Mouse (Mus musculus): ENCODE results near the gene Exoc3l4.
A peak's percentile ranks its signal among the peaks of the same experiment; 100 is the strongest.

Gene Exoc3l4

DNA sequence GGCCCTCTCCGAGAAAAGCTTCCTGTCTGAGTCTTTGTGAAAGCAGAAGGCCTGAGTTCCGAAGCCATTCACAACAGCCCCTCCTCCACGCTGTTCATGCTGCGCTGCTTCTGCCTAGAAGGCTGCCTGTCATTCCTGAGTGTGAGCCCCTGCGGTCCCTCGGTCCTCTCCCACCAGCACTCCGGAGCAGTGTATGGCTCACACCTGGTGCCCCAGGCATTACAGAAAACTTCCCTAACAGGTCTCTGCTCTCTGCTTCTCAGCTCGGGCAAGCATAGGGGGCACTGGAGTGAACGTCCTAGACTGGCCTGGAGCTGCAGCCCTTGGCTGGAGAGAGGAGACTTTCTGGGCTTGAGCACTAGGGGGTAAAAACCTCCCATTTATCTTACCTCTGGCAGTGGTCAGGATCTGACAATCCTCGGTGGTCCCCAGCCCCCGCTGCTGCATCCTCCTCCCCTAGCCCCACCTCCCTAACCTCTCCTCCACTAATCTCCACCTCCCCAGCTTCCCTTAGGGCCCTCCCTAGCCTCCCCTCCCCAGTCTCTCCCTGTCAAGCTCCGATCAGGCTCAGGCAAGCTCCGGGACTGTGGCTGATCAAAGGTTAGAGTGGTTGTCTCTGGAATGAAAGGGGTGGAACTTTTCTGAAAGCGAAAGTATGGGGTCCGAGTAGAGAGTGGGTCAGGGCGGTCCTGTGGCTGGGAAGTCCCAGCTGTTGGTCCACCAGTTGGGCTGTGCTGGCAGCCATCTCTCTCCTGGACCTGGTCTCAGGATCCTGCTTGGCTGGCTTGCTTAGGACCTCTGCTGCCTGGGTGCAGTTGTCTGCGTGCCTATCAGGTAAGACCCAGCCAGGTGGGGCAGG, at the start of gene Exoc3l4:
Exoc3l4 (plus strand) TSS at position 97 of the 859 bp plus-strand sequence.
- no peak for DNase-seq (ENCODE audit: low read depth, low spot score)

- DNase-seq (ENCODE audit: low read depth, low spot score): no peak
Observed at GRCm38 (mm10) chr12:111367065-111367464, 49.8 kb upstream of the Exoc3l4 start.

DNA sequence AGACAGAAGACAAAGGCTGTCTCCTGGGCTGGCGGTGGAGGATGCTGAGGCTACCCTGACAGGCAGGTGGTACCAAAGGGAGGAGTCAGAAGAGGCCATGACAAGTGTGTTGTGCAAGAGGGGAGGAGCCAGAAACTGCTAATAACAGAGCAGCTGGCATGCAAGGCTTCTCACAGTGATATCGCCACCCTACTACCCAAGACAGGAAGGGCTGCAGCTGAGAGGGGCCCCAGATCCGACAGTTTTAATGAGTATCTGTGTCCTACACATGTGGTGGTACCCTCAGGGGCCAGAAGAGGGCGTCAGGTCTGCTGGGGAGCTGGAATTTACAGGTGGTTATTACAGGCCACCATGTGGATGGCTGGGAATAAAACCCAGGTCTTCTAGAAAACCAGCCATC, 46.6 kb upstream of the Exoc3l4 start:
- no peak for DNase-seq (ENCODE audit: low read depth, low spot score)

DNA sequence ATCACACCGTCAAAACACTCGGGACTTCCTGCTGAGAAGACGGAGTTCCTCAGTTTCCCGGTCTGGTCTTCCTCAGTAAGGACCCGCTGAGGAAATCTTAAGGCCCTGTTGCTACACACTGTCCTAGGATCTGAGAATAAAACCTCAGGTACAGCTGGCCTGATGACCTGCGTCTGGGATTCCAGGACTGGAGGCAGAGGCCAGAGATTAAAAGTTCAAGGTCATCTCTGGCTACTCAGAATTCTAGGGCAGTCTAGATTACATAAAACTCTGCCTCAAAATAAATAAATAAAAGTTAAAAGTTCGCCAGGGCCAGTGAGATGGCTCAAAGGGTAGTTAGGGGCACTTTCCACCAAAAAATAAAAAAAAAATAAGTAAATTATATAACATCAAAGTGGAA, 44.9 kb upstream of the Exoc3l4 start:
- DNase-seq (ENCODE audit: low read depth, low spot score): no peak

DNA sequence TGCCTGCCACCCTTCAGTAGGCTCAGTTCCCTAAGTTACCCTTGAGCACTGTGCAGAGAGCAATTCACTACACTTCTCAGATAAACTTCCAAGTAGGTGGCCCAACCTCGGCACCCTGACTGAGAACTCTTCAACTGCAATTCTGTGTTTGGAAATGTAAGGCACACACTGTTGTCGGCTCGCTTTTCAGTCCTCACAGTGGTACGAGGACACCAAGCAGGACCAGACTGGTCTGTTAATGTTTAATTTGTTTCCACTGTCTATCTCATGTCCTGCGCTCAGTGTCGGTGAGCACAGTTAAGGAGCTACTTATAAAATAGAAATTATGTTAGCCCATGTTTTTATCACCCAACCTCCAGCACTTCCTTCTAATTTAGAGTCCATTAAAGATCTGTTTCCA, 43.4 kb upstream of the Exoc3l4 start:
- DNase-seq (ENCODE audit: low read depth, low spot score): no peak

DNA sequence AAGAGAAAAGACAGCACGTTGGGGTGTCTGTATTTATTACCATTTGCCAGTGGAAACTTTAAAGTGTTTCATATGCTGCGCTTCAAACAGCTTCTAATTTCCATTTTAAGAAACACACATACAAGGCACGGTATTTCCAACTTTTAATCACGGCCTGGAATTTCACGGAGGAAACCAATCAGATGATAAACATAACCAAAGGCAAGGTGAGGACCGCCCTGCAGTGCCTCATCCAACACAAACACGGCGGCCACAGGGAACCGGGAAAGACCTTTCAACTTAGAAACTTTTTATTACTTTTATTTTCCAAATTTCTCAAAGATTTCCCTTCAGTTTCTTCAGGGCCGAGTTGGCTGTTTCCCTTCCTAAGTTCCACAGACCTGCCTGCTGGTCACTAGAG, 42.1 kb upstream of the Exoc3l4 start:
- DNase-seq (ENCODE audit: low read depth, low spot score): no peak

DNA sequence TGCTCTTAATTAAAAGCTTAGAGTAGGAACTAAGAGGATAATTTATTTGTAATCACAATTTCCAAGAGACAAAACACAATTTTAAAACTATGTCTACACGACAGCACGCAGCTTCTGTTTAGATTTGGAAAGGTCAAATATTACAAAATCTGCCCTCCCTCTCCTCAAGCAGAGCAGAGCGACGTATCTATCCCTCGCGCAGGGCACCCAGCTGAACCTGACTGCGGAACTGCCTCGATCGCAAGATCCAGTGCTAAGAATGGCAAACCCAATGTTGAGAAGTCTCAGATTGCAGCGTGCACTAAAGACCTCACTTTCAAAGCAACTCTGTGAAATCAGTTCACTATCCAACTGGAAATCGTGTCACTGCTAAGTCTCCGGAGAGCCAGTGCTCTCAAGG, 41.3 kb upstream of the Exoc3l4 start:
- DNase-seq (ENCODE audit: low read depth, low spot score): no peak

DNA sequence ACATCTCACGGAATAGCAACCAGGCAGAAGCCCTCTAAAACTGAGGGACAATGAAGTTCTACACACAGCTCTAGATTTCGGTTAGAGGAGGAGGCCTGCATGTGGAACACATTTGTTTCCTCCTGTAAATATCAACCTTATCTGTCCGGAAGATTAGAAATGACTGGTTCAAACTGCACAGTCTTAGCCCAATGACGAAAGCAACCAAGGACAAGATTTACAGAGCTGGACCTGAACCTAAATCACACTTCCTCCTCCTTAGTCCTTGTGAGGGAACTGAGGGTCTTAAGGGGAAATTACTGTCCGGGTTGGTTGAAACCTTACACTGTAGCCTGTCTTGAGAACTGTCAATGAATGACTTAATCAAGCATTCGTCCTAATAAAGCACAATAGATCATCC, 40.8 kb upstream of the Exoc3l4 start:
- no peak for DNase-seq (ENCODE audit: low read depth, low spot score)

GRCm38 (mm10) chr12:111376826-111377331, 39.9 kb upstream of the Exoc3l4 start:
- no peak for DNase-seq (ENCODE audit: low read depth, low spot score)

DNA sequence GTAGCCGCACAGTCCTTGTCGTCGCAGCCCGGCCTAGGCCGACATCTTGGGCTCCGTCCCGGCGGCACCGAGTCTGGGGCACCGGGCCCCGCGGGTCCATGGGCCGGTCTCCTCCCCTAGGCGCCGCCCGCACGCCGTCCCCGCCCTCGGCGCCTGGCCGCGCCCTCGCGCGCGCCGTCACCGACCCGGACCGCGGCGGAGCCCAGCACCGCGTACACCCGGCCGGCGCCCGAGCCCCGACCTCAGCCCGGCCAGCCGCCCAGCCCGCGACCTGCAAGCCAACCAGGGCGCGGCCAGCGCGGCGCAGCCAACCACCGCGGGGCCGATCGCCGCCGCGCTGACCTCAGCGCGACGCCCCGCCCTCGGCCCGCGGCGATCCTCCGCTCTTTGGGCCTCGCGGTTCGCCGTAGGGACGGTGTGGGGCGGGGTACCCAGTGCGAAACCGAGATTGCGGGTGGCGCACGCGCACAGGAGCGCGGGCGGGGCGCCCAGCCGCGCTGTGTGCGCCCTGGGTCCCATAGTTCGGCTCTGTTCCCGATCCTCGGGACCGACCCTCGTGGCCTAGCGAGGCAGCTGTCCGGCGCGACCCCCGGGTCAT, 39.3 kb upstream of the Exoc3l4 start, which contains the start of gene Cdc42bpb:
Cdc42bpb (minus strand) TSS at position 343 of the 598 bp plus-strand sequence.
- DNase-seq (ENCODE audit: low read depth, low spot score): peak; percentile 89

- DNase-seq (ENCODE audit: low read depth, low spot score): no peak
Observed at GRCm38 (mm10) chr12:111377986-111378490, 38.8 kb upstream of the Exoc3l4 start.

- no peak for DNase-seq (ENCODE audit: low read depth, low spot score)
Observed at GRCm38 (mm10) chr12:111378812-111379211, 38.0 kb upstream of the Exoc3l4 start.

DNA sequence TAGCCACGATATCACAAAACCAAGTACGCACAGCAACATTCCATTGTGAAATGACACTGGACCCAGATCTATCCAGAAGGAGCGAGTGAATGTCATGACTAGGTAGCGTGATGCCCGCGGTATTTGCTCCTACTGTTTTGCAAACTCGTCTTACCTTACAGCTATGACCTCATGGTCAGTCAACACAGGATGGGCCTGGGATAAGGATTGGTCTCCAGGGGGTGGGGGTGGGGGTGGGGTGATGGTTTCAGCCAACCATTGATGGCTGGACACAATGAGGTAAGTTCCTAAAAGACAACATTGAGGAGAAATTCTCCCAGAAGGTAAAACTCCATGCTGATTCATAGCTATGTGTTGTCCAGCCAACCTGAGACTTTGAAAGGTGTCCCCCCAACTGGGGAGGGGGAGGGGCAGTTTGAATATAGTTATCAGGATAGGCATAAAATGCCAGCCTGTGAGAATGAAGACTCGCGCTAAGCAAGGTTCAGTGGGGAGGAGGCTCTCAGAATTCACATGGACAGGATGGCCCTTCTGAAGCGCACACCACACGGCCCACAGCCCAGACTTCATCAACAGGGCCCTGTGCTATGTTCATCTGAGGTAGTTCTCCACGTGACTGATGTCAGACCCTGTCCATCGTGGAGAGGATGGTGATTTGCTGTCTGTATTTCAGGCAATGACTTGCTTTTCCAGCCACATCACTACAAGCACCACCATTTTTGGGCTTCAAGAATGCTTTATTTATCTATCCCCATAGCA, 30.8 kb upstream of the Exoc3l4 start:
- no peak for DNase-seq (ENCODE audit: low read depth, low spot score)

GRCm38 (mm10) chr12:111386642-111387120, 30.1 kb upstream of the Exoc3l4 start:
- DNase-seq (ENCODE audit: low read depth, low spot score): no peak

- no peak for DNase-seq (ENCODE audit: low read depth, low spot score)
Observed at GRCm38 (mm10) chr12:111387146-111387545, 29.7 kb upstream of the Exoc3l4 start.

- DNase-seq (ENCODE audit: low read depth, low spot score): no peak
Observed at GRCm38 (mm10) chr12:111394008-111394407, 22.8 kb upstream of the Exoc3l4 start.

DNA sequence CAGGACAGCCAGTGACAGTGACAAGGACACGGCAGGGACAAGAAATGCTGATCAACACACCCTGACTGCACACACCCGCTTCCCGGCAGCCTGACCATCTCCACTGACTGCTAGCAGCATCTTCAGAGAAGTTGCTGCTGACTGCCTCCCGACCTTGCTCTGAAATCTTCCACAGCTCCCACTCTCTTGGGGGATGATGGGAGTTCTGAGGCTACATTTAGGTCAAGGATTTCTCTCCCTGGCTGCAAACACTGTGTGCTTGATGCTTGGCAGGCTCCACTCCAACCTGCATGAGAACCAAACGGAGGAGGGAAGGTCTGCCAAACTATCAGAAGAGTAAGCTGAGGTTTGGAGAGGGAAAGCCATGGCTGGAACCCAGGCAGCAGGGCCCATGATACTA, 19.8 kb upstream of the Exoc3l4 start:
- DNase-seq (ENCODE audit: low read depth, low spot score): no peak

DNA sequence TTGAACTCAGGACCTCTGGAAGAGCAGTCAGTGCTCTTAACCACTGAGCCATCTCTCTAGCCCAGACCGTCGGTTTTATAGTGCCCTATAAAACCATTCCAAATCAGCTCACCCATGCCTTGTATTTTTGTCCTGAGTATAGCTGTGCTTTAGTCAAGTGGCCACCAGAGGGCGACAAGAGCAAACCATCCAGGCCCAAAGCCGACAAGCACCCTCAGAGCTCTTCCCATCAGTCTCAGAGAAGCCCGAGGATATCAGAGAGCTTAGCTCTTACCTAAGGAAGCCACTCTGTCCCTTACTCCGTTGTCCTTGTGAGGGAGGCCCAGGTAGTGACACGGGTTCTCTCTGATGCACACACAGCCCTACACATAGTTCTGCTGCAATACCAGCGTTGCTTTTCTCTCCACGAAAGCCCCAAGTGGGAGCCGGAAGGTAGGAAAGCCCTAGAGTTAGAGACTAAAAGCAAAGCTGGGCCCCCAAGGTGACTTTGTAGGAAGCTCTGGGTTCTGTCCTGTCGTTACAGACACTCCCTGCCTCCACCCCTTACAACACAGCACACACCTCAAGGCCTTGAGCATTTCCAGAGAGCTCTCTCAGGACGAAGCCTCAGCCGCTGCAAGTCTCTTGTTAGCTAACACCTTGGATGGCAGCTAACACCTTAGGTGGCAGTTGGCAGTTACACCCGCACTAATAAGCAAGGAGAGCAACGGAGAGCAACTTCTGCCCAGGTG, 15.2 kb upstream of the Exoc3l4 start:
- DNase-seq (ENCODE audit: low read depth, low spot score): peak; percentile 77

- no peak for DNase-seq (ENCODE audit: low read depth, low spot score)
Observed at GRCm38 (mm10) chr12:111404880-111405279, 11.9 kb upstream of the Exoc3l4 start.

DNA sequence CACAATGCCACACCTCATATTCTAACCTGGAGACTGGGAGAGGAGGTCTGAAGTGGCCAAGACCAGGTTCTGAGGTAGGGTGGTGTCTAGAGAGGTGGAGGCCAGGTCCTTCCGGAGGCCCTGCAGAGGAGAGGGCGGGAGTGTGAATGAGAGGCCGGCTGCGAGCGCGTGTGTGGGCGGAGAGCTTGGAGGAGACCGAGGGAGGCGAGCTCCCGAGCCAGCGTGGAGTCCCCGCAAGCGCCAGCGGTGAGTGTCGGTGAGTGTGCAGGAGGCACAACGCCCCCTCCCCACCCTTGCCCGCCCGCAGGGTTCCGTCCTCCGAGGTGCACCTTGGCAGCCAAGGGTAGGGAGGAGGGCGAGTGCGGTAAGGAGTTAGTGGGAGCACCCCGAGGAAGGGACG, 10.2 kb upstream of the Exoc3l4 start, which contains the start of gene Lbhd2:
Lbhd2 (plus strand) TSS at position 188 of the 400 bp plus-strand sequence.
- no peak for DNase-seq (ENCODE audit: low read depth, low spot score)

DNA sequence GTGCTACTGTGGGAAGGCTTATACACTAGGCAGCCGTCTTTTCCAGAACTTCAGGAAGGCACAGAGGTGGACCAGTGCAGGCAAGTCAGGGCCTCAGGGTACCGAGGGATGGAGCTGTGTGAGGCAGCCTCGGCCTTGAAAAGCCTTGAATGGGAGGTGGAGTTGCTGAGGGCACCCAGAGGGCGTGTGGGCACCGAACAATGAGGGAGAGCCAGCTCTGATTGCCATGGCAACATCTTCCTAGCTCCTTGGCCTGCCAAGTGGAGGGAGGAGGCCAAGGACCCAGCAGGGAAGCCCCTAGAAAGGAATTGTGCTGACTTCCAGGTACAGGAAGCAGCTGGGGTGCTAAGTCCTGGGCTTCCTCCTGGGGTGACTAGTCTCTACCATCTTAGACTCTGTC, 7.2 kb upstream of the Exoc3l4 start:
- DNase-seq (ENCODE audit: low read depth, low spot score): no peak

All from retina, postnatal 7 days (tissue).